Mouse (Mus musculus): ENCODE data around the gene Cdc42ep3.

- TF ChIP-seq CTCF (IDR thresholded peaks at IDR 0.05) (no peak), EP300 (IDR thresholded peaks at IDR 0.05) (no peak)
Observed at GRCm38 (mm10) chr17:79309506-79309905, 45.4 kb downstream of the Cdc42ep3 start.
